Mouse (Mus musculus) liver, embryonic 16.5 days (tissue): ENCODE data around the gene Pgm2. TPM values are rescaled to one million over a fixed set of nuclear protein-coding genes. Genes with fewer than 3 reads are reported as not detected.

Experiments
- ATAC-seq: fragments of 200-750 bp; cut with Nextera tagmentation; 2 replicates; pipeline ENCODE4 v1.8.0; 2017; ENCODE audit warnings: low read depth, mild to moderate bottlenecking, moderate number of reproducible peaks, moderate library complexity
- H3K27ac ChIP-seq: fragments of 300-500 bp; sonication (generic); 2 replicates; pipeline ENCODE4 v1.5.1; 2014; ENCODE audit warnings: mild to moderate bottlenecking, low read length
- H3K27me3 ChIP-seq: fragments of 300-500 bp; sonication (generic); 2 replicates; pipeline ENCODE4 v1.6.1; 2014; ENCODE audit warnings: low read depth, low read length, mixed read lengths; ENCODE audit not compliant: control insufficient read depth, insufficient read depth
- H3K36me3 ChIP-seq: fragments of 300-500 bp; sonication (generic); 2 replicates; pipeline ENCODE4 v1.6.1; 2014; ENCODE audit warnings: mild to moderate bottlenecking; ENCODE audit not compliant: control insufficient read depth, insufficient read depth
- H3K4me1 ChIP-seq: fragments of 300-500 bp; sonication (generic); 2 replicates; pipeline ENCODE4 v1.6.1; 2014; ENCODE audit warnings: low read depth, low read length, mixed read lengths; ENCODE audit not compliant: control insufficient read depth
- H3K4me2 ChIP-seq: fragments of 300-500 bp; sonication (generic); 2 replicates; pipeline ENCODE4 v1.6.1; 2014; ENCODE audit warnings: low read depth, low read length, mixed read lengths
- H3K4me3 ChIP-seq: fragments of 300-500 bp; sonication (generic); 2 replicates; pipeline ENCODE4 v1.5.1; 2014; ENCODE audit warnings: low read depth, mild to moderate bottlenecking, low read length
- H3K9ac ChIP-seq: fragments of 300-500 bp; sonication (generic); 2 replicates; pipeline ENCODE4 v1.6.1; 2014; ENCODE audit warnings: low read depth, low read length
- H3K9me3 ChIP-seq: fragments of 300-500 bp; sonication (generic); replicated peaks from 2 replicates; pipeline ENCODE4 v1.6.1; 2016; ENCODE audit warnings: low read length; ENCODE audit not compliant: control insufficient read depth
- WGBS: fragments of 180-500 bp; shearing (Covaris S2); extraction: QIAGEN DNeasy Blood & Tissue Kit; methylation state at CpG from one replicate; pipeline ENCODE4 v1.1.7; 2014; ENCODE audit not compliant: insufficient replicate concordance; 5-methylcytosine and 5-hydroxymethylcytosine counted together
- polyA plus RNA-seq: library from polyadenylated mRNA; unstranded; fragments of >200 nt; fragmentation: Nextera tagmentation; extraction: Ambion mirVana; gene quantifications from 2 replicates; pipeline ENCODE4 v1.2.1, GENCODE M21; 2015

Pgm2 gene
- polyA plus RNA-seq, 1 experiment from 2014 or later = 12.8 TPM

DNA sequence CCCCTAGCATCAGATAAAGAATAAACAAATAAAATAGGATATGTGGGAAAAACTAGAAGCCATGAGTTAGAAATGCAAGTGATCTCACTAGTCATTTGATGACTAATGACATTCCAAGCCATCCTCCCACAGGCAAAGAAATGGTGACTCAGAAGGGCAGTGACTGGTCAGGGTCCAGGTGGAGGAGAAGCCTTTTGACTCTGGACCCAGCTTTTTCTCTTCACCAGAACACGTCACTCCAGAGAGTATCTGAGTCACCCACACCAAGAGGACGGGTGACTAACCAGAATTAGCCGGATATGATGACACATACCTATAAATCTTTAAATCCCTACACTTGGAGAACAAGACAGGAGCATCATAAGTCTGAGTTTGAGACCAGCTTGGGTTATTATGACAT is 19.6 kb downstream of the Pgm2 start:
- no peak for ATAC-seq
- no peaks in the 10 kb centered on the region; the same call in 1 of the 2 replicates for H3K9me3 ChIP-seq
- H3K36me3 ChIP-seq = peaks cover 19% of the 10 kb centered on the region

DNA sequence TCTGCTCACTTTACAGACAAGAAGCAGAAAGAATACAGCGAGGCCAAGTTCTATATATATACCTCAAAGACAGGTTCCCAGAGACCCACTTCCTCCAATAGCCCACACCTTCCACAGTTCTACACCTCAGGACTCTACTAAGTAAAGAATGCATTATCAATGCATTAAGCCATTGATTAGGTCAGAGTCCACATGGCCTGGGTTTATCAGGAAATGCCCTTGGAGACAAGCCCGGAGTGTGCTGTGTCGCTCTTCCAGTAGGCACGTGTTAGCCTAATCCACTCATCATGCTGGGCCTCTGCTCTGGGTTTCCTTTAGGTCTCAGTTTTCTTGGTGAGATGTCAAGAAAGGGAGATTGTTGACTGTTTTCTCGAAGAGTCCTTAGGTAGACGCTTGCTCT is 21.5 kb downstream of the Pgm2 start:
- Histone ChIP-seq H3K4me3 (no peak overlapping the region), H3K4me2 (no peak overlapping the region), H3K27me3 (no peaks in the 10 kb centered on the region), H3K9me3 (no peaks in the 10 kb centered on the region; the same call in 1 of the 2 replicates), H3K27ac (no peak overlapping the region), H3K9ac (no peak overlapping the region), H3K4me1 (no peaks in the 10 kb centered on the region), H3K36me3 (peaks cover 21% of the 10 kb centered on the region)
- peak; percentile 67; the same call in 1 of the 2 replicates for ATAC-seq
- 72% methylated on average over 6 of the region's 6 CpGs for WGBS

More for the DNA sequence above, 19.6 kb downstream of the Pgm2 start:
- 69% methylated on average over 3 of the region's 3 CpGs for WGBS
- H3K27ac ChIP-seq = no peak overlapping the region
- no peaks in the 10 kb centered on the region for H3K27me3 ChIP-seq
- no peak overlapping the region for H3K4me3 ChIP-seq
- H3K4me1 ChIP-seq = no peaks in the 10 kb centered on the region
- H3K9ac ChIP-seq = no peak overlapping the region
- H3K4me2 ChIP-seq = no peak overlapping the region

DNA sequence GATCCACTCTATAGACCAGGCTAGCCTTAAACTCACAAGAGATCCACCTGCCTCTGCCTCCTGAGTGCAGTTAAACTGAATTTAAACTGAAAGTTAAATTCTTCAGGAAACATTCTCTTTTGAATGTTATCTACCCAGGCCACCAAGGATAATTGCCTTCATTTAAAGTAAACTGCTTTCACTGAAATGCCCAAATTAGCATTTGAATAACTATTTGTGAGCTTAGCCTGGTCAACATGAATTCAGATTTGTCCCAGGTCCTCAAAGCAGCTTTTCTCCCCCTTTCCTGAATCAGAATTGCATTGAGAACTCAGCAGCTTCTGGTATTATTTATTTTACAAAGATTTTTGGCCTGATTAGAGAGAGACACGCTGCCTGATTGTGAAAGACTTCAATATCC is 24.4 kb downstream of the Pgm2 start:
- Histone ChIP-seq H3K4me3 (no peak overlapping the region), H3K27ac (no peak overlapping the region), H3K4me2 (no peak overlapping the region), H3K27me3 (no peaks in the 10 kb centered on the region), H3K9me3 (no peaks in the 10 kb centered on the region; the same call in 1 of the 2 replicates), H3K36me3 (peaks cover 21% of the 10 kb centered on the region), H3K4me1 (no peaks in the 10 kb centered on the region), H3K9ac (no peak overlapping the region)
- WGBS = 81% methylated on average over 1 of the region's 1 CpGs
- ATAC-seq = no peak

DNA sequence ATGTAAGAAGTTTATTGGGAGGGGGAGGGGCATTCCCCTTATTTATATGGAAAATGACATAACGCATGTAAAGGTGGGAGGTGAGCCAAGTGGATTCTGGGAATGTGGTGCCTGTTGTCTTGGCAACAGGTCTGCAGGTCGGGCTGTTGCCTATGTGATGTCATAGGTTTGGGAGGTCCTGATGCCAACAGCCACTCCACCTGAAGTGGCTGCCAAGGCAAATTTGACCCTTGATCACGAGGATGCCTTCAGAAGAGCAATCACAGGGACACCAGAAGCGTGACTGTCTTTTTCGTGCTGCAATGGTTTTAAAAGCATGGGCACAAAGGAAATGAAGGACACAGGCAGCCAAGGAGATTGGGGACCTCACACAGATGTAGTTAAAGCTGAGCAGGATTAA is 33.0 kb downstream of the Pgm2 start:
- WGBS = 66% methylated on average over 5 of the region's 5 CpGs
- ATAC-seq = no peak

DNA sequence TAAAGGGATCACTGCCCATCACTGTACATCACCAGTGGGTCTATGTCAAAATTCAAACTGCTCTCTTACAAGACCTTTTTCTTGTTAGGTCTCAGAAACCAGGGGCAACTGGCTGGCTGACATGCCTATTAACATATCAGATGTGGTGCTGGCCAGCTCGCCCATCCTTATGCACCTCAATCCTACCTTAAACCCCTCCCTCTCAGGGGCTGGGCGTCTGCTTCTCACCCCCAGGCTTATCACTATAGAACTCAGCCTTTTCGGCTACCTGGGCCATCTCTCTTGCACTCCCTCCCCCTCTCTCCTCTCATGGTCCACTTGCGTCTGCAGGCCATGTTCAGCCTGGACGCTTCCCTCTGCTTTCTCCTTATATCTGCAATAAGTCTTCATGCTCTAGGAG is 38.8 kb downstream of the Pgm2 start:
- H3K9me3 ChIP-seq = no peaks in the 10 kb centered on the region
- H3K4me2 ChIP-seq = no peak overlapping the region
- H3K27ac ChIP-seq = no peak overlapping the region
- ATAC-seq = no peak
- no peak overlapping the region for H3K4me3 ChIP-seq
- WGBS = 51% methylated on average over 5 of the region's 5 CpGs
- H3K9ac ChIP-seq = no peak overlapping the region
- no peaks in the 10 kb centered on the region for H3K27me3 ChIP-seq
- no peaks in the 10 kb centered on the region for H3K36me3 ChIP-seq
- H3K4me1 ChIP-seq = no peaks in the 10 kb centered on the region

More for the DNA sequence above, 33.0 kb downstream of the Pgm2 start:
- Histone ChIP-seq H3K27me3 (no peaks in the 10 kb centered on the region), H3K9me3 (no peaks in the 10 kb centered on the region), H3K27ac (no peak overlapping the region), H3K4me1 (no peaks in the 10 kb centered on the region), H3K4me3 (no peak overlapping the region), H3K36me3 (no peaks in the 10 kb centered on the region), H3K4me2 (no peak overlapping the region), H3K9ac (no peak overlapping the region)

DNA sequence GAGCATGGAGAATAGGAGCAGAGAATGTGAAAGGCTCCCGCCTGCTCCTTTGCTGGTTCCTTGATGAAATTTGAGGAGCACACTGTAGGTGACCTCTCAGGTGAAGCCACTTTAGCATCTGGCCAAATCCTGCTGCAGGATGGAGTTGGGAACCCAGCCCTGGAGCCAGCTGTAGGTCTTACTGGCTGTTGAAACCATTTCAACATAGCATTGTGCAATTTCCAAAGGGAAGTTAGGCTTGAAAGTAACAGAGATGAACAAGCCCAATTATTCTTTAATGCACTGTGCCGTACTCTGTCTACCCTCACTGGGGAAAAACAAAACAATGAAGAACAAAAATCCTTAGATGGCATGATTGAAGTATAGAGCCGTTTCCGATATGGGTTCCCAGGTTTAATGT is 41.2 kb downstream of the Pgm2 start:
- H3K36me3 ChIP-seq = no peaks in the 10 kb centered on the region
- ATAC-seq = no peak
- 69% methylated on average over 4 of the region's 4 CpGs for WGBS

DNA sequence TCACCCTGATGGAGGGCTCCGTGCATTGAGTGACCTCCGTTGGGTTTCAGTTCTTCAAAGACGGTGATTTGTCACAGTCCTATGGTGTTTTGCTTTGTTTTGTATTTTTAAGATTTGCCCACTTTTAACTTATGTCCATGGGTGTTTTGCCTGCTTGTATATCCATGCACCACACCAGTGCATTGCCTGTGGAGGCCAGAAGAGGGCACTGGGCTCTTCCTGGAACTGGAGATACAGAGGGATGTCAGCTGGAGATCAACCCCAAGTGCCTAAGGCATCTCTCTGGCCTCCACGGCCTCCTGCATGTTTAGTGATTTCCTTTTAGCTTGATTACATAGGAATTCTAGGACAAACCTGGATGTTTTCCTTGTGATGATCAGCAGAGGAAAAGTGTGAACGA is 43.6 kb downstream of the Pgm2 start:
- H3K27me3 ChIP-seq = no peaks in the 10 kb centered on the region
- ATAC-seq = no peak
- no peaks in the 10 kb centered on the region for H3K36me3 ChIP-seq
- 60% methylated on average over 5 of the region's 5 CpGs for WGBS
- H3K27ac ChIP-seq = no peak overlapping the region
- no peak overlapping the region for H3K9ac ChIP-seq
- H3K9me3 ChIP-seq = no peaks in the 10 kb centered on the region
- no peak overlapping the region for H3K4me3 ChIP-seq
- no peak overlapping the region for H3K4me2 ChIP-seq
- H3K4me1 ChIP-seq = no peaks in the 10 kb centered on the region

More for the DNA sequence above, 41.2 kb downstream of the Pgm2 start:
- H3K9ac ChIP-seq = no peak overlapping the region
- H3K4me3 ChIP-seq = no peak overlapping the region
- H3K27me3 ChIP-seq = no peaks in the 10 kb centered on the region
- no peak overlapping the region for H3K4me2 ChIP-seq
- no peak overlapping the region for H3K27ac ChIP-seq
- no peaks in the 10 kb centered on the region for H3K4me1 ChIP-seq
- H3K9me3 ChIP-seq = no peaks in the 10 kb centered on the region

DNA sequence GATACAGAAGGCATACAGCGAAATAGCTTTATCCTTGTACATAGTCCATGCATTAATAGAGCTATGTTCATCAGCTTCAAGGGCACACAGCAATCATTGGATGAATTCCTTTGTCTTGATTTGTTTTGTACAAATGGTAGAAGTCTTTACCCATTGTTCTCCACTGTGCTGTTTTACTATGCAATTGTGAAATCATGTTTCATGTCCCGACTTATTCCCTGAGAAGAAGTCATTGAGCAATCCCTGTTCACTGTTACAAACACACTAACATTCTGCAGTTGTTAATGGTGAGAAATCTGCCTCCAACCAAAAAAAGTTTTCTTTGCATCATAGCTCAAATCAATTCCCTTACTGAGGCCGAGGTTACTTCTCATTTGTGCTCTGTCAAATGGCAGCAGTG is 47.5 kb downstream of the Pgm2 start:
- Histone ChIP-seq H3K4me2 (no peak overlapping the region), H3K9me3 (no peaks in the 10 kb centered on the region), H3K27ac (no peak overlapping the region), H3K27me3 (no peaks in the 10 kb centered on the region), H3K9ac (no peak overlapping the region), H3K36me3 (no peaks in the 10 kb centered on the region), H3K4me1 (no peaks in the 10 kb centered on the region), H3K4me3 (no peak overlapping the region)
- ATAC-seq = no peak
- WGBS = 50% methylated on average over 3 of the region's 3 CpGs

DNA sequence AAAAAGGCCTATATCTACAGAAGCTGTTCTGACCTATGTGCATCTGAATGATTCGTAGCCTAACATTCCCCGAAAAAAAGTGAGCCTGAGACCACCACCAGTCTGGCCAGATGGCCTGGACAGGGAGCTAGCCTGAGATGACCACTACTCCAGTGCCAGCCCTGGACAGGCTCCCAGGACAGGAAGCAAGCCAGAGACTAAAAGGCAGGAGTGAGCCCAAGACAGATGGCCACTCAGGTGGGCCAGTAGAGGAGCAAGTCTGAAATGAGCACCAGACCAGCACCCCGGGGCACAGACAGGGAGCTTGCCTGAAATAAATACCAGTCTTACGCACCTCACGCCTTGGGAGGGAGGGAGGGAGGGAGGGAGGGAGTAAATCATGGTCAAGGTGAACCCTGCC is 51.6 kb downstream of the Pgm2 start:
- Histone ChIP-seq H3K27me3 (no peaks in the 10 kb centered on the region), H3K4me2 (no peak overlapping the region), H3K27ac (no peak overlapping the region), H3K9me3 (no peaks in the 10 kb centered on the region), H3K4me3 (no peak overlapping the region), H3K9ac (no peak overlapping the region), H3K36me3 (no peaks in the 10 kb centered on the region), H3K4me1 (peaks cover 3% of the 10 kb centered on the region)
- ATAC-seq = no peak
- WGBS = 65% methylated on average over 5 of the region's 5 CpGs
